Mouse (Mus musculus) bone marrow macrophage, adult 2 months (primary cell): Measurements from ENCODE around the gene Dip2c. TPM values are rescaled to one million over a fixed set of nuclear protein-coding genes. Genes with fewer than 3 reads are reported as not detected.

Experiments used
- H3K27ac ChIP-seq: 2 replicates; pipeline ENCODE4 v1.5.1; 2012; ENCODE audit warnings: low read depth, low read length; ENCODE audit not compliant: insufficient read depth
- H3K4me1 ChIP-seq: 2 replicates; pipeline ENCODE4 v1.6.1; 2012; ENCODE audit warnings: low read length; ENCODE audit not compliant: control insufficient read depth, insufficient read depth
- H3K4me3 ChIP-seq: 2 replicates; pipeline ENCODE4 v1.5.1; 2012; ENCODE audit warnings: mild to moderate bottlenecking, low read length, moderate library complexity; ENCODE audit not compliant: insufficient read depth
- CTCF ChIP-seq: IDR thresholded peaks from 2 replicates; pipeline ENCODE4 v1.5.1; 2012; ENCODE audit warnings: low read depth, mild to moderate bottlenecking, low read length, moderate library complexity
- POLR2A ChIP-seq: IDR thresholded peaks from 2 replicates; pipeline ENCODE4 v1.6.1; 2012; ENCODE audit warnings: mild to moderate bottlenecking, low read depth, low read length, borderline replicate concordance
- polyA plus RNA-seq: library from polyadenylated mRNA; stranded (reverse); fragments of >200 nt; gene quantifications from 2 replicates; pipeline ENCODE4 v1.2.4, GENCODE M21; 2012; ENCODE audit not compliant: missing spikeins, insufficient read depth, insufficient read length

Dip2c gene
- polyA plus RNA-seq, 1 experiment = 2.1 TPM

DNA sequence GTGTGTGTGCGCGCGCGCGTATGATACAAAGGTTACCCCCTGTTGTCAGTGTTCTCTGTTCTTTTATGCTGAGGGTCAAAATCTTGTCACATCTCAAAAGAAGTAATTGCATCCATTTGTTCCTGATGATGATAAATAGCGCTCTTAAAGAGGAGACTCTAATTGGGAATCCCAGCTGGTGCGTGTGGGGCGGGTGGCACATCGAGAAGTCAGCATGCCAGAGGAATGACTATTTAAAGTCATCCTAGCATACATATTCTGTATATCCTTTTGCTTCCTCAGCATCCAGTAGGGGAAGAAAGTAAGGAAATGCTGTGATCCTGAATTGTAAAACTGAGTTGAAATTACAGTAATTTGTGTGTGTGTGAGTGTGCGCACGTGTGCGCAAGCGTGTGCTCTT, 6.7 kb downstream of the Dip2c start:
- Histone ChIP-seq H3K4me3 (no peak overlapping the region), H3K27ac (no peak overlapping the region), H3K4me1 (peaks cover 6% of the 10 kb centered on the region; the same call in 1 of the 2 replicates)
- no peak for TF ChIP-seq POLR2A
- no peak for TF ChIP-seq CTCF

DNA sequence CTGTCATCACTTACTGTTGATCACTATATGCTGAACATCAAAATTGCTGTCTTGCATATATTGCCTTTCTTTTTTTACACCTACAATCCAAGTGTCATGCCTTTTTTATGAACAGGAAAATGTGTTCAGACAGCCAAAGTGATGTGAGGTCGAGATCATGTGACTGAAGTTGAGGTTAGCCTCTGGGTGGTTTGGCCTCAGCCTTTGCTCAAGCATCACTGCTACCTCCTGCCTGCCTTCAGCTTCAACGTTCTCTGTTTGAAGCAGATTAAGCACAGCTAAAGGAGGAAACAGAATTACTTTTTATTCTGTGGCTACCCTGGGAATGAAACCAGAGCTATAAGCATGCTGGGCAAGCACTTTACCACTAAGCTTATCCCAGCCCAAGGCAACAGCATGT, 13.6 kb downstream of the Dip2c start:
- TF ChIP-seq POLR2A (no peak), CTCF (no peak)
- Histone ChIP-seq H3K4me3 (no peak overlapping the region), H3K4me1 (peaks cover 2% of the 10 kb centered on the region; the same call in 1 of the 2 replicates), H3K27ac (no peak overlapping the region)

DNA sequence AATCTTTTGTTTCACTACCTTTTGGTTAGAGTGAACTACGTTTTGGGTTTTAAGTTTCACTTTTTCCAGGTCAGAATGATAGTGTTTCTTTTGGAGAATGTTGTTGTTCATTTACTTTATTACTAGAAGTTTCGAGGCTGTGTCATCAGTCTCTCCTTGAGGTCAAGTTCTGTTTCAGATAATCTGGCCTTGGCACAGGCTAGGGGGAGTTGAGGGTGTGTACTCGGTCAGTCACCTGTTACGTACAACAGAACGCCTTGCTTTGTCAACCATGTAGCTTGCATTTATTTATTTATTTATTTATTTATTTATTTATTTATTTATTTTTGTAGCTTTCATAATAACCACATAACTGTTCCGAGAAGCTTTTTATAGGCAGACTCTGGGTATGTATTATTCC, 20.0 kb downstream of the Dip2c start:
- H3K4me3 ChIP-seq = no peak overlapping the region
- no peaks in the 10 kb centered on the region for H3K4me1 ChIP-seq
- no peak for TF ChIP-seq POLR2A
- TF ChIP-seq CTCF = no peak

GRCm38 (mm10) chr13:9297266-9297665, 20.9 kb downstream of the Dip2c start:
- no peak for TF ChIP-seq CTCF
- no peak for TF ChIP-seq POLR2A
- H3K4me1 ChIP-seq = no peaks in the 10 kb centered on the region
- H3K4me3 ChIP-seq = no peak overlapping the region
- H3K27ac ChIP-seq = no peak overlapping the region

More for the DNA sequence above, 20.0 kb downstream of the Dip2c start:
- H3K27ac ChIP-seq = no peak overlapping the region

- H3K4me3 ChIP-seq = no peak overlapping the region
- H3K27ac ChIP-seq = no peak overlapping the region
- TF ChIP-seq POLR2A (no peak), CTCF (no peak)
- H3K4me1 ChIP-seq = no peaks in the 10 kb centered on the region
Observed at GRCm38 (mm10) chr13:9297689-9298088, 21.4 kb downstream of the Dip2c start.

DNA sequence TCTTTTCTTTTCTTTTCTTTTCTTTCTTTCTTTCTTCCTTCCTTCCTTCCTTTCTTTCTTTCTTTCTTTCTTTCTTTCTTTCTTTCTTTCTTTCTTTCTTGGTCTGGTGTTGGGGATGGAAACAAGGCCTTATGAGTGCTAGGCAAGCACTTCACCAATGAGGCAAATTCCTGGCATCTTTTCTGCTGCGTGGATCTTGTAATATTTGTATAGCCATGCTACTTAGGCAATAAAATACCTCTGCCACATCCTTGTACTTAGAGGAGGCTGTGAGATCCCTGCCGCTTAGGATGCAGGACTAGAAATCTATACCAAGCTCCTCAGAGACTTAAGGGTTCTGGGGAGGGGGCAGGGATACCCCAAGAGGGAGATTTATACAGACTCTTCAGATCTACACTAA, 23.3 kb downstream of the Dip2c start:
- no peak overlapping the region for H3K4me3 ChIP-seq
- no peaks in the 10 kb centered on the region for H3K4me1 ChIP-seq
- TF ChIP-seq CTCF (no peak), POLR2A (no peak)

GRCm38 (mm10) chr13:9308863-9309262, 32.5 kb downstream of the Dip2c start:
- TF ChIP-seq POLR2A (no peak), CTCF (no peak)
- Histone ChIP-seq H3K27ac (no peak overlapping the region), H3K4me3 (no peak overlapping the region), H3K4me1 (peaks cover 15% of the 10 kb centered on the region)

More for the DNA sequence above, 23.3 kb downstream of the Dip2c start:
- H3K27ac ChIP-seq = no peak overlapping the region

GRCm38 (mm10) chr13:9310806-9311205, 34.5 kb downstream of the Dip2c start:
- H3K27ac ChIP-seq = no peak overlapping the region
- H3K4me1 ChIP-seq = peaks cover 18% of the 10 kb centered on the region
- no peak overlapping the region for H3K4me3 ChIP-seq
- TF ChIP-seq POLR2A (no peak), CTCF (no peak)

GRCm38 (mm10) chr13:9312916-9313315, 36.6 kb downstream of the Dip2c start:
- Histone ChIP-seq H3K27ac (no peak overlapping the region), H3K4me3 (no peak overlapping the region), H3K4me1 (peaks cover 25% of the 10 kb centered on the region)
- TF ChIP-seq CTCF (no peak), POLR2A (no peak)

- Histone ChIP-seq H3K4me1 (peaks cover 25% of the 10 kb centered on the region), H3K27ac (no peak overlapping the region), H3K4me3 (no peak overlapping the region)
- no peak for TF ChIP-seq POLR2A
- TF ChIP-seq CTCF = no peak
Observed at GRCm38 (mm10) chr13:9314099-9314712, 37.9 kb downstream of the Dip2c start.

DNA sequence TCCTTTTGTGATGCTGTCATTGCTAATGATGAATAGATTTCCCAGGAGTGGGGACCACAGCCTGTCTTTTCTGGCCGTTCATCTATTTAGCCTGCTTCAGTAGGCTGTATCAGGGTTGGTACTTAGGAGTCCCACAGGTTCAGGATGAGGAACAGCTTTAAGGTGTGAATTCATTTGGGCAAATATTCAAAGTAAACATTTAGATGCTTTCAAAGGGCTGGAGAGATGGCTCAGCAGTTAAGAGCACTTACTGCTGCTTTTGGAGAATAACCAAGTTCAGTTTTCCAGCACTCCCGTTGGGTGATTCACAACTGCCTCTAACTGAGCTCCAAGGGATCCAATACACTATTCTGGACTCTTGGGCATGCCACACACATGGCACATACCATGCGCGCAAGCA, 38.4 kb downstream of the Dip2c start:
- H3K4me3 ChIP-seq = no peak overlapping the region
- TF ChIP-seq CTCF = no peak
- TF ChIP-seq POLR2A = no peak
- peaks cover 25% of the 10 kb centered on the region for H3K4me1 ChIP-seq
- H3K27ac ChIP-seq = no peak overlapping the region
